ENCODE assay signal across 25 mouse cellular contexts in genomic region chr2:32463773-32464172, GRCm38 (mm10). TPM values are rescaled to one million over a fixed set of nuclear protein-coding genes. Genes with fewer than 3 reads are reported as not detected.
A peak's percentile ranks its signal among the peaks of the same experiment; 100 is the strongest.
DNase-seq lines count a peak whose midpoint lies in the region; ATAC-seq and TF ChIP-seq lines count a peak whose summit lies in the region.
"Had no signal": no experiment of that assay in that cellular context is flagged by ENCODE, and none has a peak within 500 bp of the region (broad histone marks: within the 10 kb centered on the region; RNA-seq: fewer than 3 reads in every experiment).

No protein-coding gene starts in this region.

- no peak for TF ChIP-seq CTCF in lung, postnatal 0 days (IDR thresholded peaks at IDR 0.05)

- H3K27me3 ChIP-seq in heart, embryonic 13.5 days (replicated peaks) = no peaks in the 10 kb centered on the region
- no peaks in the 10 kb centered on the region for H3K27me3 ChIP-seq in lung, postnatal 0 days (replicated peaks; ENCODE audit: insufficient read depth, low read length)
- H3K27me3 ChIP-seq in stomach, embryonic 15.5 days (replicated peaks) = no peaks in the 10 kb centered on the region
- no peaks in the 10 kb centered on the region for H3K27me3 ChIP-seq in midbrain, embryonic 13.5 days
- H3K27me3 ChIP-seq in midbrain, embryonic 10.5 days (ENCODE audit: low read depth, poor library complexity, severe bottlenecking) = no peaks in the 10 kb centered on the region
- H3K27me3 ChIP-seq: embryonic facial prominence, embryonic 13.5 days; forebrain, embryonic 15.5 days; hindbrain, embryonic 15.5 days; midbrain, embryonic 12.5 days had no signal

- no peak overlapping the region for H3K9ac ChIP-seq in heart, embryonic 13.5 days
- H3K9ac ChIP-seq in lung, postnatal 0 days (replicated peaks; ENCODE audit: low read depth) = no peak overlapping the region
- no peak overlapping the region for H3K9ac ChIP-seq in stomach, embryonic 15.5 days
- H3K9ac ChIP-seq in midbrain, embryonic 13.5 days (replicated peaks) = no peak overlapping the region
- H3K9ac ChIP-seq: embryonic facial prominence, embryonic 13.5 days; forebrain, embryonic 15.5 days; hindbrain, embryonic 15.5 days; lung, embryonic 14.5 days; midbrain, embryonic 12.5 days had no signal

- H3K9me3 ChIP-seq in heart, embryonic 13.5 days = no peaks in the 10 kb centered on the region
- no peaks in the 10 kb centered on the region for H3K9me3 ChIP-seq in lung, postnatal 0 days (ENCODE audit: low read length)
- H3K9me3 ChIP-seq in stomach, embryonic 15.5 days = no peaks in the 10 kb centered on the region
- no peaks in the 10 kb centered on the region for H3K9me3 ChIP-seq in midbrain, embryonic 13.5 days
- no peaks in the 10 kb centered on the region for H3K9me3 ChIP-seq in midbrain, embryonic 10.5 days (replicated peaks)
- H3K9me3 ChIP-seq: embryonic facial prominence, embryonic 13.5 days; forebrain, embryonic 15.5 days; hindbrain, embryonic 15.5 days; midbrain, embryonic 12.5 days had no signal

- H3K4me2 ChIP-seq in heart, embryonic 13.5 days = no peak overlapping the region
- no peak overlapping the region for H3K4me2 ChIP-seq in lung, postnatal 0 days (replicated peaks; ENCODE audit: low read depth, low read length)
- H3K4me2 ChIP-seq in stomach, embryonic 15.5 days = no peak overlapping the region
- H3K4me2 ChIP-seq in midbrain, embryonic 13.5 days (replicated peaks) = no peak overlapping the region
- H3K4me2 ChIP-seq: embryonic facial prominence, embryonic 13.5 days; forebrain, embryonic 15.5 days; hindbrain, embryonic 15.5 days; lung, embryonic 14.5 days; midbrain, embryonic 12.5 days had no signal

- H3K4me1 ChIP-seq in heart, embryonic 13.5 days = peaks cover 19% of the 10 kb centered on the region
- H3K4me1 ChIP-seq in lung, postnatal 0 days (ENCODE audit: insufficient read depth, low read depth, low read length) = peaks cover 13% of the 10 kb centered on the region
- H3K4me1 ChIP-seq in stomach, embryonic 15.5 days = peaks cover 6% of the 10 kb centered on the region; the same call in 1 of the 2 replicates
- no peaks in the 10 kb centered on the region for H3K4me1 ChIP-seq in midbrain, embryonic 13.5 days (replicated peaks)
- H3K4me1 ChIP-seq in midbrain, embryonic 10.5 days = no peaks in the 10 kb centered on the region
- H3K4me1 ChIP-seq: forebrain, embryonic 15.5 days; hindbrain, embryonic 15.5 days; midbrain, embryonic 12.5 days had no signal

- WGBS in heart, embryonic 13.5 days = 60% methylated on average over 2 of the region's 2 CpGs
- 69% methylated on average over 2 of the region's 2 CpGs for WGBS in lung, postnatal 0 days
- 65% methylated on average over 2 of the region's 2 CpGs for WGBS in stomach, embryonic 15.5 days
- 75% methylated on average over 2 of the region's 2 CpGs for WGBS in midbrain, embryonic 13.5 days
- 84% methylated on average over 2 of the region's 2 CpGs for WGBS in midbrain, embryonic 10.5 days

- no peak overlapping the region for H3K4me3 ChIP-seq in heart, embryonic 13.5 days
- H3K4me3 ChIP-seq in lung, postnatal 0 days (ENCODE audit: low read depth, low read length) = no peak overlapping the region
- H3K4me3 ChIP-seq in stomach, embryonic 15.5 days (replicated peaks) = no peak overlapping the region
- no peak overlapping the region for H3K4me3 ChIP-seq in midbrain, embryonic 13.5 days (replicated peaks)
- H3K4me3 ChIP-seq in midbrain, embryonic 10.5 days = no peak overlapping the region
- H3K4me3 ChIP-seq: embryonic facial prominence, embryonic 13.5 days; forebrain, embryonic 15.5 days; hindbrain, embryonic 15.5 days; midbrain, embryonic 12.5 days had no signal

- no peaks in the 10 kb centered on the region for H3K36me3 ChIP-seq in heart, embryonic 13.5 days
- H3K36me3 ChIP-seq in lung, postnatal 0 days (ENCODE audit: insufficient read depth, low read length) = no peaks in the 10 kb centered on the region
- H3K36me3 ChIP-seq in stomach, embryonic 15.5 days = no peaks in the 10 kb centered on the region
- no peaks in the 10 kb centered on the region for H3K36me3 ChIP-seq in midbrain, embryonic 13.5 days
- no peaks in the 10 kb centered on the region for H3K36me3 ChIP-seq in midbrain, embryonic 10.5 days
- H3K36me3 ChIP-seq: embryonic facial prominence, embryonic 13.5 days; forebrain, embryonic 15.5 days; hindbrain, embryonic 15.5 days; midbrain, embryonic 12.5 days had no signal

- H3K27ac ChIP-seq in heart, embryonic 13.5 days (replicated peaks) = peak overlapping the region; percentile 79; the same call in 1 of the 2 replicates
- peak overlapping the region; percentile 22 for H3K27ac ChIP-seq in lung, postnatal 0 days (ENCODE audit: low read length)
- H3K27ac ChIP-seq in stomach, embryonic 15.5 days = 0 out of 2 replicates have a peak overlapping the region, but pooled peaks have one; percentile 9
- H3K27ac ChIP-seq in midbrain, embryonic 13.5 days = no peak overlapping the region
- no peak overlapping the region for H3K27ac ChIP-seq in midbrain, embryonic 10.5 days (replicated peaks)
- H3K27ac ChIP-seq: embryonic facial prominence, embryonic 13.5 days; forebrain, embryonic 15.5 days; hindbrain, embryonic 15.5 days; midbrain, embryonic 12.5 days had no signal

- TF ChIP-seq EP300 in lung, postnatal 0 days (IDR thresholded peaks at IDR 0.05) = no peak

- ATAC-seq in heart, embryonic 13.5 days (ENCODE audit: extremely low read depth, insufficient number of reproducible peaks, low FRiP score, low TSS enrichment) = no peak
- ATAC-seq in lung, postnatal 0 days = peak; percentile 72
- ATAC-seq in inflammation-experienced regulatory T-cells, adult 6 months = peak; percentile 43
- no peak for ATAC-seq in stomach, embryonic 15.5 days (ENCODE audit: insufficient read depth, low FRiP score, low read depth)
- no peak for ATAC-seq in midbrain, embryonic 13.5 days
- ATAC-seq: forebrain, embryonic 15.5 days had no signal

- no peak for DNase-seq in heart, postnatal 4 days
- DNase-seq in lung, postnatal 0 days (ENCODE audit: low spot score) = peak; percentile 35
- no peak for DNase-seq in lung, postnatal 4 days
- DNase-seq in midbrain, embryonic 10.5 days (ENCODE audit: low spot score) = no peak
- DNase-seq: adrenal gland, postnatal 36 days; B cell, adult 2 months; cerebellum, adult 11-12 months; cerebellum, postnatal 14 days; gastrocnemius, postnatal 25 days; heart, postnatal 36 days; kidney, adult 9 months; kidney, postnatal 25 days; left cerebral cortex, postnatal 4 days; spleen, adult 18-20 months; thymus, adult 18-20 months; thymus, postnatal 4 days had no signal

RNA-seq across cellular contexts. Expression of gene Slc25a25, which starts 12.5 kb away (rescaled TPM):
- 10.7 and 10.9 TPM in 2 replicates for polyA plus RNA-seq in heart, embryonic 13.5 days (2015; fragmentation: Nextera tagmentation; extraction: Ambion mirVana)
- total RNA-seq in heart, postnatal 4 days (2021) = 10 to 100 TPM; 16.4 to 22.2 TPM
- 16.7 and 21.5 TPM in 2 replicates for polyA plus RNA-seq in lung, postnatal 0 days (2015; fragmentation: Nextera tagmentation; extraction: Ambion mirVana)
- 1 to 10 TPM; 2.2 to 4.4 (median 4.3) TPM for polyA plus RNA-seq in inflammation-experienced regulatory T-cells, adult 6 months (2017; shearing (Covaris generic))
- polyA plus RNA-seq in stomach, embryonic 15.5 days (2015; fragmentation: Nextera tagmentation; extraction: Ambion mirVana) = 17.6 and 17.9 TPM in 2 replicates
- polyA plus RNA-seq in midbrain, embryonic 13.5 days (2015; fragmentation: Nextera tagmentation; extraction: Ambion mirVana) = 45.4 and 50.1 TPM in 2 replicates
- polyA plus RNA-seq in midbrain, embryonic 10.5 days (2016; fragmentation: Nextera tagmentation; extraction: Ambion mirVana) = 29.2 and 35.7 TPM in 2 replicates

RNA-seq across cellular contexts. Expression of gene Naif1, which starts 13.5 kb away (rescaled TPM):
- polyA plus RNA-seq in heart, embryonic 13.5 days (2015; fragmentation: Nextera tagmentation; extraction: Ambion mirVana) = 4.2 and 5.0 TPM in 2 replicates
- total RNA-seq in heart, postnatal 4 days (2021) = 1 to 10 TPM; 3.5 to 3.6 TPM
- 4.1 and 4.6 TPM in 2 replicates for polyA plus RNA-seq in lung, postnatal 0 days (2015; fragmentation: Nextera tagmentation; extraction: Ambion mirVana)
- 1 to 10 TPM; 4.6 to 6.0 (median 4.8) TPM for polyA plus RNA-seq in inflammation-experienced regulatory T-cells, adult 6 months (2017; shearing (Covaris generic))
- 5.1 and 5.4 TPM in 2 replicates for polyA plus RNA-seq in stomach, embryonic 15.5 days (2015; fragmentation: Nextera tagmentation; extraction: Ambion mirVana)
- polyA plus RNA-seq in midbrain, embryonic 13.5 days (2015; fragmentation: Nextera tagmentation; extraction: Ambion mirVana) = 5.1 and 6.1 TPM in 2 replicates
- polyA plus RNA-seq in midbrain, embryonic 10.5 days (2016; fragmentation: Nextera tagmentation; extraction: Ambion mirVana) = 5.9 and 6.4 TPM in 2 replicates

Comparison
In these comparisons a context has a peak if more than half of its experiments do, and no peak if none do; other contexts are left out.
1. ATAC-seq: peak in lung, postnatal 0 days (single experiment) and inflammation-experienced regulatory T-cells, adult 6 months (single experiment); none in heart, embryonic 13.5 days (single experiment), stomach, embryonic 15.5 days (single experiment) and midbrain, embryonic 13.5 days (single experiment).
2. H3K27ac ChIP-seq: peak in heart, embryonic 13.5 days (single experiment), lung, postnatal 0 days (single experiment) and stomach, embryonic 15.5 days (single experiment); none in midbrain, embryonic 13.5 days (single experiment) and midbrain, embryonic 10.5 days (single experiment).